Mouse (Mus musculus) CD4-positive helper T cell, adult 2 months (primary cell): ENCODE data around the gene Asb9.

Source experiments
- DNase-seq: peaks from one replicate; pipeline ENCODE4 v3.0.0-alpha.2; 2012; ENCODE audit warnings: low read depth, missing footprints, low spot score

The Asb9 gene

GRCm38 (mm10) chrX:164505709-164506498 is at the start of gene Asb9:
Asb9 (plus strand) TSS chrX:164506327.
- no peak for DNase-seq

GRCm38 (mm10) chrX:164459205-164459878 is 46.8 kb upstream of the Asb9 start:
- no peak for DNase-seq

GRCm38 (mm10) chrX:164502258-164502657 is 3.9 kb upstream of the Asb9 start:
- DNase-seq: no peak

- DNase-seq: no peak
These were observed 941 bp downstream of the Asb9 start for GRCm38 (mm10) chrX:164507068-164507467.

- no peak for DNase-seq
These were observed 2.6 kb downstream of the Asb9 start for GRCm38 (mm10) chrX:164508728-164509127.

GRCm38 (mm10) chrX:164522138-164522537 is 16.0 kb downstream of the Asb9 start:
- DNase-seq: no peak

- DNase-seq: no peak
These were observed 20.4 kb downstream of the Asb9 start for GRCm38 (mm10) chrX:164526566-164526965.

GRCm38 (mm10) chrX:164541436-164542317 is 35.5 kb downstream of the Asb9 start:
- DNase-seq: no peak

- DNase-seq: no peak
These were observed 64.1 kb downstream of the Asb9 start for GRCm38 (mm10) chrX:164570195-164570594.

GRCm38 (mm10) chrX:164576967-164577366 is 70.8 kb downstream of the Asb9 start:
- DNase-seq: no peak
